15 mouse cellular contexts compared by ENCODE assay signal in the genomic region with DNA sequence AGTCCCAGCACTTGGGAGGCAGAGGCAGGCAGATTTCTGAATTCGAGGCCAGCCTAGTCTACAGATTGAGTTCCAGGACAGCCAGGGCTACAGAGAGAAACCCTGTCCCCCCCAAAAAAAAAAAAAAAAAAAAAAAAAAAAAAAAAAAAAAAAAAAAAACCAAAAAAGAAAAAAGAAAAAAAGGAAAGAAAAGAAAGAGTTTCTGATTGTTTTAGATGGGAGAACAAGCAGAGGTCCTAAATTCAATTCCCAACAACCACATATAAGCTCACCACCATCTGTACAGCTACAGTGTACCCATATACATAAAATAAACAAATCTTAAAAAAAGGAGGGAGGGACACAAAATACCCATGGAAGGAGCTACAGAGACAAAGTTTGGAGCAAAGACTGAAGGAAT. TPM values are rescaled to one million over a fixed set of nuclear protein-coding genes. Genes with fewer than 3 reads are reported as not detected.
DNase-seq lines count a peak whose midpoint lies in the region; TF ChIP-seq lines count a peak whose summit lies in the region.
"Not testable (repeated sequence)": the region's sequence is repeated elsewhere in the genome, so short reads cannot be mapped to it uniquely, and the experiment has no call there.
"Had no signal": no experiment of that assay in that cellular context is flagged by ENCODE, and none has a peak within 500 bp of the region (broad histone marks: within the 10 kb centered on the region; RNA-seq: fewer than 3 reads in every experiment).

No protein-coding gene starts in this region.

- in situ Hi-C loops in CH12.LX (cut with MboI; ENCODE audit: low pct_ligation_motif_present, low pct_unique_long_range_greater_than_20kb, low sequenced_read_pairs); ES-E14 (cut with MboI; ENCODE audit: low sequenced_read_pairs in 2 of 2, unreplicated experiment in 2 of 2): not testable (repeated sequence)

- H3K79me2 ChIP-seq in CH12.LX (replicated peaks; ENCODE audit: control insufficient read depth, extremely low read depth, insufficient read depth, poor library complexity, severe bottlenecking) (peaks cover 21% of the 10 kb centered on the region), MEL (ENCODE audit: control insufficient read depth, insufficient read depth, low read length, poor library complexity) (peaks cover 20% of the 10 kb centered on the region)

- H3K27me3 ChIP-seq in CH12.LX (replicated peaks); MEL (ENCODE audit: control insufficient read depth in 1 of 2, insufficient read depth in 2 of 2, low read length in 2 of 2): not testable (repeated sequence)

- H3K4me3 ChIP-seq in CH12.LX (replicated peaks in 1 of 3; ENCODE audit: low read depth in 2 of 3, low read length in 2 of 3, poor library complexity in 1 of 3); ES-E14 (ENCODE audit: insufficient read depth in 1 of 2, low read depth in 1 of 2, low read length in 2 of 2, poor library complexity in 1 of 2, severe bottlenecking in 1 of 2); MEL (ENCODE audit: control insufficient read depth in 1 of 2, insufficient read depth in 1 of 2, low read depth in 2 of 2, low read length in 2 of 2): not testable (repeated sequence)

- H3K27ac ChIP-seq in CH12.LX (ENCODE audit: insufficient read depth, low read depth); ES-E14 (ENCODE audit: insufficient read depth, low read depth, low read length, poor library complexity, severe bottlenecking); MEL (ENCODE audit: control insufficient read depth, low read depth, low read length): not testable (repeated sequence)

- not testable (repeated sequence) for H3K9ac ChIP-seq in CH12.LX (ENCODE audit: insufficient read depth, low read depth); ES-E14 (ENCODE audit: insufficient read depth, low read depth, low read length, poor library complexity, severe bottlenecking); MEL (ENCODE audit: control insufficient read depth, low read depth, low read length, poor library complexity, severe bottlenecking)

- H3K4me1 ChIP-seq in CH12.LX (ENCODE audit: control insufficient read depth in 1 of 2, insufficient read depth in 2 of 2), result peaks cover 12 to 19% of the 10 kb centered on the region in 2 experiments
- H3K4me1 ChIP-seq in ES-E14 (ENCODE audit: control insufficient read depth in 2 of 2, insufficient read depth in 2 of 2, low read length in 2 of 2, poor library complexity in 1 of 2); MEL (ENCODE audit: control insufficient read depth in 1 of 2, insufficient read depth in 2 of 2, low read length in 2 of 2): not testable (repeated sequence)

- not testable (repeated sequence) for TF ChIP-seq EP300 in CH12.LX (IDR thresholded peaks at IDR 0.05; ENCODE audit: low read length); MEL (IDR thresholded peaks at IDR 0.05; ENCODE audit: low read depth in 1 of 2, low read length in 2 of 2)

- not testable (repeated sequence) for TF ChIP-seq POLR2A in CH12.LX (IDR thresholded peaks at IDR 0.05; ENCODE audit: low read depth, low read length); MEL (IDR thresholded peaks at IDR 0.05; ENCODE audit: control insufficient read depth in 1 of 2, insufficient read depth in 1 of 2, low read depth in 1 of 2, low read length in 2 of 2, poor library complexity in 1 of 2)

- not testable (repeated sequence) for TF ChIP-seq CTCF in CH12.LX (conservative IDR thresholded peaks at IDR 0.05 in 1 of 2, IDR thresholded peaks at IDR 0.05 in 1 of 2; ENCODE audit: low read depth in 2 of 2, low read length in 2 of 2); MEL (IDR thresholded peaks at IDR 0.05 in 2 of 3, conservative IDR thresholded peaks at IDR 0.05 in 1 of 3; ENCODE audit: control insufficient read depth in 1 of 3, insufficient read depth in 1 of 3, low read depth in 2 of 3, low read length in 3 of 3, poor library complexity in 1 of 3, severe bottlenecking in 1 of 3)

- H3K4me2 ChIP-seq in CH12.LX (ENCODE audit: insufficient read depth, low read depth, poor library complexity, severe bottlenecking), result not testable (repeated sequence)

- not testable (repeated sequence) for DNase-seq in CH12.LX (ENCODE audit: extremely low read depth); ES-E14 (ENCODE audit: low read depth, low spot score); MEL (ENCODE audit: low read depth, low spot score)

- not testable (repeated sequence) for H3K9me3 ChIP-seq in CH12.LX (replicated peaks; ENCODE audit: low read length); ES-E14 (ENCODE audit: control insufficient read depth, insufficient read depth, low read depth, low read length); MEL (replicated peaks; ENCODE audit: insufficient read depth, low read length)

- not testable (repeated sequence) for TF ChIP-seq RAD21 in CH12.LX (IDR thresholded peaks at IDR 0.05; ENCODE audit: low read depth, low read length); MEL (IDR thresholded peaks at IDR 0.05; ENCODE audit: low read depth, low read length)

- dilution Hi-C loops in CH12.LX (cut with MboI; ENCODE audit: extremely low pct_ligation_motif_present, extremely low pct_unique_long_range_greater_than_20kb, low sequenced_read_pairs), result not testable (repeated sequence)

- peaks cover 63 to 90% of the 10 kb centered on the region in 2 experiments for H3K36me3 ChIP-seq in CH12.LX (replicated peaks in 1 of 2; ENCODE audit: control insufficient read depth in 1 of 2, insufficient read depth in 1 of 2, low read length in 1 of 2)
- peaks cover 50% of the 10 kb centered on the region for H3K36me3 ChIP-seq in ES-E14 (ENCODE audit: control insufficient read depth, insufficient read depth, low read length, poor library complexity, severe bottlenecking)
- not testable (repeated sequence) for H3K36me3 ChIP-seq in MEL (ENCODE audit: control insufficient read depth in 1 of 2, insufficient read depth in 2 of 2, low read length in 2 of 2)

TF ChIP-seq in CH12.LX, 34 proteins besides CTCF, POLR2A, EP300 and RAD21:
- TF ChIP-seq ZNF384 (IDR thresholded peaks at IDR 0.05; ENCODE audit: low read depth, low read length), result peak; percentile 37; the same call in 1 of the 2 replicates

TF ChIP-seq in ES-E14, 5 proteins besides CTCF, POLR2A, EP300 and RAD21:
- peak; percentile 64; the same call in 1 of the 2 replicates for TF ChIP-seq ZNF384 (IDR thresholded peaks at IDR 0.05; ENCODE audit: low read depth, low read length)

TF ChIP-seq in MEL, 35 proteins besides CTCF, POLR2A, EP300 and RAD21:
- TF ChIP-seq ZNF384 (IDR thresholded peaks at IDR 0.05; ENCODE audit: low read depth, low read length), result peak; percentile 64

RNA-seq across cellular contexts. Expression of a gene that starts 4.8 kb away (rescaled TPM):
- total RNA-seq in CH12.LX (2012; rRNA removed), result not detected in 2 replicates
- not detected in 2 replicates for total RNA-seq in CH12.LX (2014; rRNA removed)
- polyA plus RNA-seq in CH12.LX (2012; ENCODE audit: insufficient read length, low read depth), result not detected in 2 replicates
- 1.5 and 1.9 TPM in 2 replicates for total RNA-seq in ES-E14 (2012; rRNA removed)
- total RNA-seq in MEL (2012; rRNA removed), result 0.15 and 0.33 TPM in 2 replicates
- under 1 TPM in 1 of 2 experiments, not detected in 1; 0.33 TPM for polyA plus RNA-seq in MEL (2012; ENCODE audit: insufficient read depth in 1 of 2, insufficient read length in 2 of 2, low read depth in 1 of 2, low replicate concordance in 2 of 2, missing spikeins in 1 of 2)
- total RNA-seq: adrenal gland, adult 2 months; adrenal gland, postnatal 10 days; adrenal gland, postnatal 14 days; adrenal gland, postnatal 25 days; adrenal gland, postnatal 36 days; adrenal gland, postnatal 4 days had no signal
- polyA plus RNA-seq: activated CD4-positive, CD25-positive, alpha-beta regulatory T cell, adult 4 months; CD4-positive, CD25-positive, alpha-beta regulatory T cell, adult 4 months; G1E had no signal

RNA-seq across cellular contexts. Expression of a gene that starts 7.1 kb away (rescaled TPM):
- total RNA-seq in CH12.LX (2012; rRNA removed) (67.9 and 74.8 TPM in 2 replicates), CH12.LX (2014; rRNA removed) (28.9 and 32.4 TPM in 2 replicates), ES-E14 (2012; rRNA removed) (66.7 and 70.8 TPM in 2 replicates), MEL (2012; rRNA removed) (78.8 and 84.8 TPM in 2 replicates)
- polyA plus RNA-seq in CH12.LX (2012; ENCODE audit: insufficient read length, low read depth) (90.7 and 112 TPM in 2 replicates), MEL (2012; ENCODE audit: insufficient read depth in 1 of 2, insufficient read length in 2 of 2, low read depth in 1 of 2, low replicate concordance in 2 of 2, missing spikeins in 1 of 2) (100 to 1,000 TPM; 174 to 184 TPM)

RNA-seq across cellular contexts. Expression of a gene that starts 13.3 kb away (rescaled TPM):
- total RNA-seq in CH12.LX (2012; rRNA removed) (50.1 and 50.5 TPM in 2 replicates), CH12.LX (2014; rRNA removed) (13.5 and 18.1 TPM in 2 replicates), ES-E14 (2012; rRNA removed) (109 and 159 TPM in 2 replicates), MEL (2012; rRNA removed) (35.7 and 36.7 TPM in 2 replicates)
- polyA plus RNA-seq in CH12.LX (2012; ENCODE audit: insufficient read length, low read depth) (40.2 and 49.0 TPM in 2 replicates), MEL (2012; ENCODE audit: insufficient read depth in 1 of 2, insufficient read length in 2 of 2, low read depth in 1 of 2, low replicate concordance in 2 of 2, missing spikeins in 1 of 2) (10 to 100 TPM in 1 of 2 experiments, not detected in 1; 66.9 TPM)

RNA-seq across cellular contexts. Expression of a gene that starts 17.4 kb away (rescaled TPM):
- total RNA-seq in CH12.LX (2012; rRNA removed) (0.25 TPM in 2 replicates), CH12.LX (2014; rRNA removed) (not detected in 2 replicates), ES-E14 (2012; rRNA removed) (5.7 and 7.1 TPM in 2 replicates), MEL (2012; rRNA removed) (2.2 and 4.3 TPM in 2 replicates)
- polyA plus RNA-seq in CH12.LX (2012; ENCODE audit: insufficient read length, low read depth) (not detected in 2 replicates), MEL (2012; ENCODE audit: insufficient read depth in 1 of 2, insufficient read length in 2 of 2, low read depth in 1 of 2, low replicate concordance in 2 of 2, missing spikeins in 1 of 2) (1 to 10 TPM in 1 of 2 experiments, not detected in 1; 7.1 TPM)

RNA-seq across cellular contexts. Expression of a gene that starts 31.1 kb away (rescaled TPM):
- total RNA-seq in CH12.LX (2012; rRNA removed) (0.08 and 0.21 TPM in 2 replicates), CH12.LX (2014; rRNA removed) (not detected in 2 replicates), ES-E14 (2012; rRNA removed) (0.27 and 0.37 TPM in 2 replicates), MEL (2012; rRNA removed) (0.39 and 0.50 TPM in 2 replicates)
- polyA plus RNA-seq in CH12.LX (2012; ENCODE audit: insufficient read length, low read depth) (not detected in 2 replicates), MEL (2012; ENCODE audit: insufficient read depth in 1 of 2, insufficient read length in 2 of 2, low read depth in 1 of 2, low replicate concordance in 2 of 2, missing spikeins in 1 of 2) (under 1 TPM in 1 of 2 experiments, not detected in 1; 0.70 TPM)
- total RNA-seq: adrenal gland, adult 18-20 months; adrenal gland, postnatal 14 days; adrenal gland, postnatal 25 days; adrenal gland, postnatal 36 days had no signal
- polyA plus RNA-seq: adrenal gland, adult 2 months; C2C12; CD4-positive, CD25-positive, alpha-beta regulatory T cell, adult 4 months; G1E; Patski had no signal
